Mouse (Mus musculus): Measurements from ENCODE around the gene Bhlhe41. TPM values are rescaled to one million over a fixed set of nuclear protein-coding genes. Genes with fewer than 3 reads are reported as not detected.

Gene Bhlhe41
- polyA plus RNA-seq, 1 experiment, result 9.3 TPM

DNA sequence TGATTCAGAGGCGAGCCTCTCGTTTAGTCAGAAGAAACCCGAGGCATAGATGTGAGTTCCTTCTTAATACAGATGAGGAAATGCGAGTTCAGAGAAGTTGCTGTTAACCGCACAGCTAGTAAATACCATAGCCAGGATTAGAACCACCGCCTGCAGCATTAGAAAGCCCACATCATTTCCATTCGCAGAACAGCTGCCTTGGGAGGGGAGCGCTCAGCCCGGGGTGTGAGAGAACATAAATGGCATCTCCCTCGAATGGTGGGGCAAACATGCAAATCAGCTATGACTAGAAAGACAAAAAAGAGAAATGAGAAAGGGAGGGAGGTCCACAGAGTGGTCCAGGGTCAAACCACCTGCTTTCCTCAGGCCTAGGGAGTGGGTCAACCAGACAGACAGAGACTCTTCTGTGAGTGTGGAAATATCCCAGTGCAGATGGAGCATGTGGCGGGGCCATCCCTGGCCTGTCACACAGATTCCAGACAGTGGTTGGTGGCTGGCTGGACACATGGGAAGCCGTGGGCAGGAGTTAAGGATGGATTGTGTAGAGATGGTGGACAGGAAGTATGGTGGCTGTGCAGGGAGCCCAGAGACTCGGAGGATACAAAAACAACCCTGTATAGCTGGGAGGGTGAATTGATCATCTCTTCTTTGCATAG, 28.1 kb upstream of the Bhlhe41 start:
- H3K4me1 ChIP-seq (ENCODE audit: control insufficient read depth, insufficient read depth, low read length), result no peaks in the 10 kb centered on the region
- no peak overlapping the region for H3K4me3 ChIP-seq (ENCODE audit: insufficient read depth, low read length)
- TF ChIP-seq CTCF (IDR thresholded peaks at IDR 0.05; ENCODE audit: borderline replicate concordance, insufficient read depth, low read length) (no peak), POLR2A (IDR thresholded peaks at IDR 0.05; ENCODE audit: low read depth, low read length) (no peak)
- no peak overlapping the region for H3K27ac ChIP-seq (ENCODE audit: insufficient read depth, low read length)

DNA sequence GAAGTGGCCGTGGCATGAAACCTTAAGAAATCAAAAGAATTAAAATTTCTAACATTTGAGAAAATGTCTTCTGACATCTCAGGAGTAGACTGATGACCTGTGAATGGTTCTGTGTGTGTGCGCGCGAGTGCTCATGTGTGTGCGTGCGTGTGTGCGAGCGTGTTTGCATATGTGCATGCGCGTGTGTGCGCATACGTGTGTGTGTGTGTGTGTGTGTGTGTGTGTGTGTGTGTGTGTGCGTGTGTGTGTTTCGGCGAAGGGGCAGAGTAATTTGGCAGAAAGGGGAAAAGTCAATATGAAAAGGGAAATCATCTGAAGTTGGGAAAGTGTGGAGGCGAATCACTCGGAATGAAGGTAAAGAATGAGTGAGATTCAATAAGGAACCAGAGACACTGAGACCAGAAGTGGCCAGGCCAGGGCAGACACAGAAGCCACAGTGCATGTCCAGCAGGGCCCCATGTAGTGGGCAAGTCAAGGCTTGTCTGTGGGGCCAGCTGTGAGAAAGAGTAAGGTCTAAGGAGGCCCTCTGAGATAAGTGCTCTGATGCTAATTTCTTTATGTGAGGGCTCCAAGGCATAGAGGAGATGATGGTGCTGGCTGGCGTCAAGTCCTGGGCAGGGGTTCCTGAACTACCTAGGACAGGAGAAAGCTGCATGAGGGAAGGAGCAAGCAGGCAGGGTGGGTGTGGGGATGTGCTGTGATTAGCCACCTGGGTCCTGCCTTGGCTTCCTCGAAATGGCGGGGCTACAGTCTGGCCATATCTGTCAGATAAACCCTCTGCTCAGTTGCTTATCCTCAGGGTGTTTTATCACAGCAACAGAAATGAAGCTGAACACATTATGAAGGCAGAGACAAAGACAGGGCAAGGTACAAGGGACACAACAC, 27.3 kb upstream of the Bhlhe41 start:
- Histone ChIP-seq H3K4me1 (ENCODE audit: control insufficient read depth, insufficient read depth, low read length) (no peaks in the 10 kb centered on the region), H3K27ac (ENCODE audit: insufficient read depth, low read length) (no peak overlapping the region)
- TF ChIP-seq POLR2A (IDR thresholded peaks at IDR 0.05; ENCODE audit: low read depth, low read length) (no peak), CTCF (IDR thresholded peaks at IDR 0.05; ENCODE audit: borderline replicate concordance, insufficient read depth, low read length) (no peak)

DNA sequence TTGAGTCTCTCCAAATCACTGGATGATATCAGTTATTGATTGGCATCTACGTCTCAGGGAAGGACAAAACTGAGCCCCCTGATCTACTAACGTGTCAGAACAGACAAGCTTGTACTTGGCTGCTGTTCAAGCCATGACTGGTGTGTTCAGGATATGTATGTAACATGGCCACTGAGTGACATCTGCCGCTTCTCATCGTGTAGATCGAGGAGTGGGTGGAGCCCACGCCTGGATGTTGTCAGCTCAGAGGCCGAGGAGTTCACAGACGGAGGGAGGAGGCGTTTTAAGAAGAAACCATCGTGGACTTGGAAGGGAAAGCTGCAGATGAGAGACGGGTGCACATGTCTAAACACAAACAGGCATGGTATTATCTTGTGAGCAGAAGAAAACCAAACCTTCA, 26.6 kb upstream of the Bhlhe41 start:
- Histone ChIP-seq H3K4me3 (ENCODE audit: insufficient read depth, low read length) (no peak overlapping the region), H3K27ac (ENCODE audit: insufficient read depth, low read length) (no peak overlapping the region), H3K4me1 (ENCODE audit: control insufficient read depth, insufficient read depth, low read length) (no peaks in the 10 kb centered on the region)
- TF ChIP-seq POLR2A (IDR thresholded peaks at IDR 0.05; ENCODE audit: low read depth, low read length), result no peak
- no peak for TF ChIP-seq CTCF (IDR thresholded peaks at IDR 0.05; ENCODE audit: borderline replicate concordance, insufficient read depth, low read length)

More for the DNA sequence above, 27.3 kb upstream of the Bhlhe41 start:
- no peak overlapping the region for H3K4me3 ChIP-seq (ENCODE audit: insufficient read depth, low read length)

DNA sequence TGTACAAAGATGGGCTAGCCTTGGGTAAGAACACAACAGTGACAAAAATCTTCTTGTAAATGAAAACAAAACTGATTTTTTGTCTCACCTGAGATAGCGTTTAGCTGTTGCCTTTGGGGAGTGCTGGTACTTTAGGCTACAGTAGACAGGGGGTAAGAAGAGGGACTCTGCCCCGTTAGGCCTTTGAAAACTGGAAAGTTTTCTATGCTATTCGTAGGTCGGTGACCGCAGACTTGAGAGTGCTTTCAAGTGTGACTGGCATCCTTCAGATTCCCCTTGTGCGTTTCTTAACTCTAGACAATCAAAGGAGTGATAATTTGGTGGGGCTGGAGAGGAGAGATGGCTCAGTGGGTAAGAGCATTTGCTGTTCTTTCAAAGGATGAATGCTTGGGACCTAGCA, 22.4 kb upstream of the Bhlhe41 start:
- H3K4me1 ChIP-seq (ENCODE audit: control insufficient read depth, insufficient read depth, low read length), result peaks cover 4% of the 10 kb centered on the region; the same call in 1 of the 2 replicates
- TF ChIP-seq CTCF (IDR thresholded peaks at IDR 0.05; ENCODE audit: borderline replicate concordance, insufficient read depth, low read length) (no peak), POLR2A (IDR thresholded peaks at IDR 0.05; ENCODE audit: low read depth, low read length) (no peak)
- no peak overlapping the region for H3K4me3 ChIP-seq (ENCODE audit: insufficient read depth, low read length)
- H3K27ac ChIP-seq (ENCODE audit: insufficient read depth, low read length), result no peak overlapping the region

DNA sequence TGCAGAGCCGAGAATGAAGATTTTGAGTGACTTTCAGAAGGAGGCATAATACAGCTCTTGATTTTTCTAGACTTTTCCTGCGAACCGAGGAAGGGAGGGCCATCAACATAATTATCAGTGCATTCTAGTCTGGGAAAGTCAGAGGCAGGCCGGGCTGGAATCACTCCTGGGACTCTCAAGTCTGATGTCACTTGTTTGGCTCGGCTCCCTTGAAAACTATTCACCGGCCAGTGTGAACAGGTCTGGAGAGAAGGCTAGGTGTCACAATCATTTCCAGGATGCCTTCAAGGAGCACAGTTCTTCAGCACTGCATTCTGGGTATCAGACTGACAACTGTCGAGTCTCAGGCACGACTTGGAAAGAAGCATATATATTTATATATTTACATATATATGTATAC, 20.9 kb upstream of the Bhlhe41 start:
- TF ChIP-seq CTCF (IDR thresholded peaks at IDR 0.05; ENCODE audit: borderline replicate concordance, insufficient read depth, low read length) (no peak), POLR2A (IDR thresholded peaks at IDR 0.05; ENCODE audit: low read depth, low read length) (no peak)
- H3K4me1 ChIP-seq (ENCODE audit: control insufficient read depth, insufficient read depth, low read length), result peaks cover 4% of the 10 kb centered on the region; the same call in 1 of the 2 replicates
- no peak overlapping the region for H3K4me3 ChIP-seq (ENCODE audit: insufficient read depth, low read length)
- H3K27ac ChIP-seq (ENCODE audit: insufficient read depth, low read length), result no peak overlapping the region

DNA sequence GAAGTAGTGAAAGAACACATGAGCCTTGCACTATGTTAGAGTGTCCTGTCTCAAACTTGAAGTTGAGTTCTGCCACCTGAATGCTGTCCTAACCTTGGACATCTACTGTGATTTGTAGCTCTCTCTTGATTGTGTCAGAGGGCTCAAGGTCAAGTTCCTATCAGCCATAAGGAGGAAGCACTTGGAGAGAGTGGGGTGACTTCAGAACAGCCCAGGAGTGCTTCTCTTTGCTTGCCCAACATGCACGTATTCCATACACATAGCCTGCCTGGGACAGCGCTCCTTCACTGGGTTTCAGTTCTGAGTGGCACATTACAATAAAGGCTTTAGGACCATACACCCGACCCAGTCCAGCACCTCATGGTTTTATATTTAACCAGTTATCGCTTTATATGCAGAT, 19.7 kb upstream of the Bhlhe41 start:
- H3K27ac ChIP-seq (ENCODE audit: insufficient read depth, low read length), result no peak overlapping the region
- H3K4me1 ChIP-seq (ENCODE audit: control insufficient read depth, insufficient read depth, low read length), result peaks cover 4% of the 10 kb centered on the region; the same call in 1 of the 2 replicates
- TF ChIP-seq POLR2A (IDR thresholded peaks at IDR 0.05; ENCODE audit: low read depth, low read length) (no peak), CTCF (IDR thresholded peaks at IDR 0.05; ENCODE audit: borderline replicate concordance, insufficient read depth, low read length) (no peak)
- no peak overlapping the region for H3K4me3 ChIP-seq (ENCODE audit: insufficient read depth, low read length)

DNA sequence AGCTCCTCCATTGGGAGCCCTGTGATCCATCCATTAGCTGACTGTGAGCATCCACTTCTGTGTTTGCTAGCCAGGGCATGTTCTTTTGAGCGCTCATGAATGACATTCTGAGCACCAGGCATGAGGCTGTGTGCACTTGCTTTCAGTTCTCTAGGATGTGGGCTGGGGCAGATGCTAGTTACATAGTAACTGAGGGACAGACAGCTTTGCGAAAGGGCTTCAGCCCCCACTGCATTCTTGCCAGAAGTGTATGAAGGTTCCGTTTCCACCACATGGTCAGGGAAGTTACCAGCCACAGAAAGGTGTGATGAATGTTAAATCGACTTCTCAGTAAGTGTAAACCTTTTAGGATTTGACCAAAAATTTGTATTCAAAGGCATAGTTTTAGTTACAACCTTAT, 18.3 kb upstream of the Bhlhe41 start:
- Histone ChIP-seq H3K27ac (ENCODE audit: insufficient read depth, low read length) (no peak overlapping the region), H3K4me3 (ENCODE audit: insufficient read depth, low read length) (no peak overlapping the region), H3K4me1 (ENCODE audit: control insufficient read depth, insufficient read depth, low read length) (peaks cover 4% of the 10 kb centered on the region; the same call in 1 of the 2 replicates)
- TF ChIP-seq POLR2A (IDR thresholded peaks at IDR 0.05; ENCODE audit: low read depth, low read length) (no peak), CTCF (IDR thresholded peaks at IDR 0.05; ENCODE audit: borderline replicate concordance, insufficient read depth, low read length) (no peak)

DNA sequence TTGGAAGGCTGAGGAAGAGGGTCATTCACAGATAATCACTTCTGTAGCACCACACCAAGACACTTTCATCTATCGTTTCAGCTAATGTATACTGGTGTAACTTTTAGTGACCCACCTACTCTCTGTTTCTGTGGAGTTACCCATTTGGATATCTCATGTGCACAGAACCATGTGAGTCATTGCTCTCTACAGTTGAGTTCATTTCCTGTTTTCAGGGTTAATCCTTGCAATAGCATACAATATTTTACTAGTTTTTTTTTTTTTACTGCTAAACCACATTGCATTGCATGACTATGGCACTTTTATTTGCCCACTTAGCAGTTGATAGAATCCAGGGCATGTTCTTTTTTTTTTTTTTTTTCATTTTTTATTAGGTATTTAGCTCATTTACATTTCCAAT, 17.7 kb upstream of the Bhlhe41 start:
- peaks cover 4% of the 10 kb centered on the region; the same call in 1 of the 2 replicates for H3K4me1 ChIP-seq (ENCODE audit: control insufficient read depth, insufficient read depth, low read length)
- no peak overlapping the region for H3K27ac ChIP-seq (ENCODE audit: insufficient read depth, low read length)
- TF ChIP-seq CTCF (IDR thresholded peaks at IDR 0.05; ENCODE audit: borderline replicate concordance, insufficient read depth, low read length), result no peak
- no peak for TF ChIP-seq POLR2A (IDR thresholded peaks at IDR 0.05; ENCODE audit: low read depth, low read length)
- H3K4me3 ChIP-seq (ENCODE audit: insufficient read depth, low read length), result no peak overlapping the region

DNA sequence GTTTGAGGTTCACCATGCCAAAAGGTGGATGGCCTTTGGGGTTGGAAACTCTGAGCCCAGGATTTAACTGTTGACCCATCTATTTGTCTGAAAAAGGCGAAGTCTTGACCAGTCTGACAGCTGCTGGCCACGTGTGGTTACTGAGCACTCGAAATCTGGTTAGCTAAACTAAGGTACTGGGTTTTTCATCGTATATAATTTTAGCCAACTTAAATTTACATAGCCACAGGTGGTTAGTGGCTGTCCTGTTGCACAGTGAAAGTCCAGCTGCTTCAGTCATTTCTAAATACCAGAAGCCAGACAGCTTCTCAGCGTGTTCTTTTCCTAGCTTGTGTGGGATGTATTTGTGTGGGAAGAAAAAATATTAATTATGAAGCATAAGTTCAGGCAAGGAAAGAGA, 15.3 kb upstream of the Bhlhe41 start:
- no peak for TF ChIP-seq POLR2A (IDR thresholded peaks at IDR 0.05; ENCODE audit: low read depth, low read length)
- no peak for TF ChIP-seq CTCF (IDR thresholded peaks at IDR 0.05; ENCODE audit: borderline replicate concordance, insufficient read depth, low read length)
- no peak overlapping the region for H3K27ac ChIP-seq (ENCODE audit: insufficient read depth, low read length)
- no peak overlapping the region for H3K4me3 ChIP-seq (ENCODE audit: insufficient read depth, low read length)
- H3K4me1 ChIP-seq (ENCODE audit: control insufficient read depth, insufficient read depth, low read length), result peaks cover 4% of the 10 kb centered on the region; the same call in 1 of the 2 replicates

Measured in embryonic fibroblast, embryonic 13.5 days (primary cell).